Mouse (Mus musculus) B cell, adult 67 days (primary cell): ENCODE data around the gene Lcn11. TPM values are rescaled to one million over a fixed set of nuclear protein-coding genes. Genes with fewer than 3 reads are reported as not detected.

Experiments used
- total RNA-seq, 2 experiments: library from RNA; stranded (reverse); gene quantifications; 4 replicates each; pipeline ENCODE4 v1.2.4; 2023

Lcn11 gene
- not detected for total RNA-seq

DNA sequence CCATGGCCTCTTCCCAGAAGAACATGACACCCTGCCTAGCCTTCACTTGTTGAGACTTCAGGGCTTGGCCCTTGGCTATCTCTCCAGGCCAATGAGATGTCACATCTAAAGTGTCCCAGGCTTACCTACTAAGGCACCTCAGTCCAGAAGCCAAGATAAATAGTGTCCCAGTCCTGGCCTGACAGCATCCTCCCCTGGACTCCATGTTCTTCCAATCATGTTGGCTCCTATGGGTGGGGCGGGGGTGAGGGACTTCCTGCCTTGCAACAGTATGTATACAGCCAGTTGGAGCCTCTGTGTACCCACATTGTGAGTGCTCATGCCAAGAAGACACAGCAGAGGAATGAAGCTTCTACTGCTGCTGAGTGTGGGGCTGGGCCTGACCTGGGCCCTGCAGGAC, at the start of gene Lcn11:
TSS of gene Lcn11 (plus strand) at position 301 of the 400 bp plus-strand sequence.

DNA sequence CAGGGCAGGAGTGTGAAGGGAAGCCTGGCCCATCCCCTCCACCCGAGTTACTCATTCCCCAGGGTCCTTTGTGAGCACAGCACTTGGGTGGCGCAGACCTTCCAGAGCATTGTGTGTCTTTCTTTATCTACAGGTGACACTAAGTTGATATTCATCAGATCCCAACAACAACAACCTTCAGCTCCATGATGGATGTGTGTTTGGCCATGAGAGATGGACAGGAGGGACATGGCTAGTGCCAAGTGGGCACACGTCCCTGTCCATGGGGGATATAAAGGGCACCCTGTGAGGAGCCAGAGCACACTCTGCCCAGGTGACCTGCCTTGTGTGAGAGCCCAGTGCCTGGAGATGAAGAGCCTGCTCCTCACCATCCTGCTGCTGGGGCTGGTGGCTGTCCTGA, 40.1 kb upstream of the Lcn11 start, which contains the start of gene Obp2b:
TSS of gene Obp2b (plus strand) at position 301 of the 400 bp plus-strand sequence.

DNA sequence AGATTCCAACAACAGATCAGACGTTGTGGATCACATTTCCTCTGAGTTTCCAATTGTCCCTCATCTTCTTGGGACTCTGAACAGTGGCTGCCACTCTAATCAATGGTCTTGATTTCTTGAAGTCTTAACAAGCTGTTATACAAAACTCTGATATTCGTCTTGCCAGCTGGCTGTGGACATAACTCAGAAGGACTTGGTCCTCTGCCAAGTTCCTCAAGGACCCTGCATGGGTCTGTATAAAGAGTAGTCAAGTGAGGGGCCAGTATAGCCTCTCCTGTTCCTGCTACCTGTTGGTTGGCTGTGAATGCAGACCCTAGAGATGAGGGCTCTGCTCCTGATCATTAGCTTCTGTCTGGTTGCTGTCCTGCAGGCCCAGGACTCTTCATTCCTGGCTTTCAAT, 11.5 kb upstream of the Lcn11 start, which contains the start of gene Lcn3:
TSS of gene Lcn3 (plus strand) at position 301 of the 400 bp plus-strand sequence.

DNA sequence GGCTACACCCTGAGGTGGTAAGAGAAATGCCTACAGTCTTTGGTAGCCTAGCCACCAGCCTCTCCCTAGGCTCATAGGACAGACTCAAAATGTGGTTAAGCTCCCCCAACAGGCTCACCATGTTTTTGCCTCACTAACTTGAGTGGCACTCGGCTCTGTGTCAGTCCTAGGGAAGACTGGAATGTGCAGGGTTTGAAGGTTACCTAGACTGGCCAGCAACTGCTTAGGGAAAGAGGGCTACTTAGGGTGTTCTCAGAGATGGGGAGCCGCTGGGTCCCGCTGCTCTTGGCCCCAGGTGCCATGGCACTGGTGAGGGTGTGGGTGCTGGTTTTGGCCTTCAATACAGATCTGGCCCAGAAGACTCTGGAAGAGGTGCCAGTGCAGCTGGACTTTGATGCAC, 5.1 kb downstream of the Lcn11 start, which contains the start of gene Gm13539:
TSS of gene Gm13539 (plus strand) at position 301 of the 400 bp plus-strand sequence.

DNA sequence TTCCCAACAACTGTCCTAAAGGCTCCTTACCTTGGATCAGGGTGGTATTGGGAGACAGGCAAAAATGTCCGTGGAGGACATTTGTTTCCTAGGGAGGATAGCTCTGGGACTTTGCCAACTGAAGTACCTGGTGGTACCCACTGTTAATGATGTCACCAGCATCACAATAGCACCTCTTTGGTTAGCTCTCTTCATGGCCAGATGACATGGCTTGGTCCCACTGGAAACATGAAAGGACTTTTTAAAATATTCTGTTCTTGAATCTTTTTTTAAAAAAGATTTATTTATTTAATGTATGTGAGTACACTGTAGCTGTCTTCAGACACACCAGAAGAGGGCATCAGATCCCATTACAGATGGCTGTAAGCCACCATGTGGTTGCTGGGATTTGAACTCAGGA, 38.9 kb downstream of the Lcn11 start, which contains the start of gene Glt6d1:
TSS of gene Glt6d1 (minus strand) at position 101 of the 400 bp plus-strand sequence.

DNA sequence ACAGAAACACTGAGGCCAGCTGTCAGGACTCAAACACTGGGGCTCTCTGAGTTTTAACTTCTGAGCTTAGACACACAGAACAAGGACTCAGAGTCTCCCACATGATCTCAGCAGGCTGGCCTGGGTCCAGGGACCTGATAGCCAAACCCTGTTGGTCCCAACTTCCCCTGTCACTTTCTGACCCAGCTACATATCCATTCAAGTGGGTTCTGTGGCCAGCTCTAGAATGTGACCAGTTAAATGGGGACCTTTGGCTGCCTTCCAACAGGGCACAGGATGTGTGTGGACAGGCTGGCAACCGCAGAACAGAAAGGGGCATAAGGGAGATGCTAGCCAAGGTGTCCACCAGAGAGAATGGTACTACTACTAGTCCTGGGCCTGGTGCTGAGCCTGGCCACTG, 46.0 kb downstream of the Lcn11 start, which contains the start of gene Lcn9:
TSS of gene Lcn9 (plus strand) at position 348 of the 400 bp plus-strand sequence.

Other genes starting within 250 kb of the Lcn11 start
- gene Traf2, start 230.1 kb upstream of the Lcn11 start, total RNA-seq = 10 to 100 TPM; 59.2 to 66.5 TPM
- gene Edf1, start 219.2 kb upstream of the Lcn11 start, total RNA-seq = 100 to 1,000 TPM; 109 to 136 TPM
- 1 to 10 TPM; 1.2 to 3.0 TPM for gene Mamdc4, start 202.2 kb upstream of the Lcn11 start, total RNA-seq
- gene Phpt1, start 201.8 kb upstream of the Lcn11 start, total RNA-seq = 10 to 100 TPM; 18.3 to 19.3 TPM
- gene Ajm1, start 195.3 kb upstream of the Lcn11 start, total RNA-seq = under 1 TPM in 1 of 2 experiments, not detected in 1; 0.15 TPM
- 100 to 1,000 TPM; 100 to 112 TPM for gene Rabl6, start 168.5 kb upstream of the Lcn11 start, total RNA-seq
- gene Ccdc183, start 159.3 kb upstream of the Lcn11 start, total RNA-seq = not detected
- 1 to 10 TPM in 1 of 2 experiments, not detected in 1; 1.5 TPM for gene Tmem141, start 155.0 kb upstream of the Lcn11 start, total RNA-seq
- gene Fcna, start 149.0 kb upstream of the Lcn11 start, total RNA-seq = 1 to 10 TPM in 1 of 2 experiments, under 1 TPM in 1; 0.68 to 5.9 TPM
- not detected for gene Lcn8, start 123.9 kb upstream of the Lcn11 start, total RNA-seq
- not detected for gene Lcn5, start 119.1 kb upstream of the Lcn11 start, total RNA-seq
- gene Lcn6, start 100.2 kb upstream of the Lcn11 start, total RNA-seq = not detected
- gene Lcn10, start 94.3 kb upstream of the Lcn11 start, total RNA-seq = not detected
- not detected for gene Obp2a, start 77.0 kb upstream of the Lcn11 start, total RNA-seq
- gene Bmyc, start 70.3 kb upstream of the Lcn11 start, total RNA-seq = 10 to 100 TPM; 24.7 to 28.4 TPM
- not detected for gene Obp2b, start 40.0 kb upstream of the Lcn11 start, total RNA-seq
- not detected for gene Lcn3, start 11.4 kb upstream of the Lcn11 start, total RNA-seq
- not detected for gene Gm13539, start 5.2 kb downstream of the Lcn11 start, total RNA-seq
- gene Glt6d1, start 38.8 kb downstream of the Lcn11 start, total RNA-seq = not detected
- gene Lcn9, start 46.1 kb downstream of the Lcn11 start, total RNA-seq = not detected
- not detected for gene Sohlh1, start 70.2 kb downstream of the Lcn11 start, total RNA-seq
- not detected for gene Kcnt1, start 86.7 kb downstream of the Lcn11 start, total RNA-seq
- gene Camsap1, start 206.3 kb downstream of the Lcn11 start, total RNA-seq = 10 to 100 TPM; 27.7 to 47.2 TPM
- 10 to 100 TPM; 31.4 to 34.7 TPM for gene Ubac1, start 244.7 kb downstream of the Lcn11 start, total RNA-seq